Mouse (Mus musculus): ENCODE data around the gene Hoxa6. TPM values are rescaled to one million over a fixed set of nuclear protein-coding genes. Genes with fewer than 3 reads are reported as not detected.

The Hoxa6 gene
- total RNA-seq, 4 experiments from 2014 or later, result not detected

DNA sequence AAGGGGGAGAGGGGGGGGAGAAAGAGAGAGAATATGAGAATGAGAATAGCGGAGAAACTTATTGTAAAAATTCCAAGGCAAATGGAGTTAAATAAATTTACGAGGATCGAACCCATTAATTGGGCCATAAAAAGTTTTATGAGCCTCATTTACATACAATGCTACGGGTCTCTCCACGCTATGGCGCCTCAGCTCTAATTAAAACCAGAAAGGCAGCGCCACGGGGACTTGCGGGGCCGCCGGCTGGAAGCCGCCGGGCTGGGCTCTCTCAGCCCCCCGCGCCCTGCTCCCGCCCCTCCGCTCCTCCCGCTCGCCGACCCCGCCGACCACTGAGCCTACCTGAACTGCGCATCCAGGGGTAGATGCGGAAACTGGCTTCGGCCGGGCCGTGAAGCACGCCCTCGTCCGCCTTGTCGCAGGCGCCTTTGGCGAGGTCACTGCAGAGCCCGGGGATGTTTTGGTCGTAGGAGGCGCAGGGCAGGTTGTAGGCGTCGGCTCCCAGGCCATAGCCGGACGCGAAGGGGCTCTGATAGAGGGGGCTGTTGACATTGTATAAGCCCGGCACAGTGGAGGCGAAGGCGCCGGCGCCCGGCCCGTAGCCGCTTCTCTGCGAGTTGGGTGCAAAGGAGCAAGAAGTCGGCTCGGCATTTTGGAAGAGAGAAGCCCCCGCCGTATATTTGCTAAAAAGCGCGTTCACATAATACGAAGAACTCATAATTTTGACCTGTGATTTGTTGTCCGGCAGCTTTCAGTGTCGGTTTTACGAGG, 8.4 kb upstream of the Hoxa6 start:
- DNase-seq (ENCODE audit: low spot score in 2 of 2), result no peak

GRCm38 (mm10) chr6:52215771-52216535, 7.4 kb upstream of the Hoxa6 start:
- DNase-seq (ENCODE audit: low spot score in 2 of 2), result no peak

- DNase-seq (ENCODE audit: low spot score in 2 of 2), result no peak
Measured at GRCm38 (mm10) chr6:52215070-52215469, 6.5 kb upstream of the Hoxa6 start.

GRCm38 (mm10) chr6:52214271-52214670, 5.7 kb upstream of the Hoxa6 start:
- DNase-seq (ENCODE audit: low spot score in 2 of 2), result no peak

- DNase-seq (ENCODE audit: low spot score in 2 of 2), result no peak
Measured at GRCm38 (mm10) chr6:52213119-52213986, 4.8 kb upstream of the Hoxa6 start, which contains the start of the genes Hoxa3 and Gm28308. Gene Hoxa3 (minus strand): TSS chr6:52213336. Gene Gm28308 (minus strand): TSS chr6:52213339.

DNA sequence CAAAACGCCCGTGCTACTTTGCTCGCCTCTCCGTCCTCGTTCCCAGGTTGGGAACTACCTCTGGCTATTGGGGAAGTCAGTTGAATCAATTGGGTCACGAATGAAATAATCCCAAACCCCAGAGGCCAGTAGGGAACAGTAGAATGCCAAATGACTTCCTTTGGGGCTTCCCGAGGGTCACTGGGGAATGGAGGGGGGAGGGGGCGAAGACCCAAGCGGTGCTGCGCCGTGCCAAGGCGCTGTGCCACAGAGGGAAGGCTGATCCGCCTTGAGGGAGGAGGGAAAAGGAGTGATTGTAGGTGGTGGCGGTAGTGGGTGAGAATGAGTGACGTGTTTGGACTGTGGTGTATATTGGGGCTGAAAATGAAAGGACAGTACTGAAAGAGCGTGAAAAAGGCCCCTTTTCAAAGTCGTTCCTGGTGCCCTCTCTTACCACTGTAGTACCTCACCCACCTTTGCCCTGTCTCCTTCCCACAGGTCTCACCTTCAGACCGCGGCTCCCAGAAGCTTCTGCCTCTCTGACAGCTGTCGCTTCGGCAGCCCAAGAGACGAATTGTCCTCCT, 4.1 kb upstream of the Hoxa6 start:
- DNase-seq (ENCODE audit: low spot score in 2 of 2), result no peak

GRCm38 (mm10) chr6:52211961-52212360, 3.4 kb upstream of the Hoxa6 start:
- DNase-seq (ENCODE audit: low spot score in 2 of 2), result no peak

- DNase-seq (ENCODE audit: low spot score in 2 of 2), result peak in 1 of 2 experiments; percentile 35
Measured at GRCm38 (mm10) chr6:52211170-52211935, 2.8 kb upstream of the Hoxa6 start.

DNA sequence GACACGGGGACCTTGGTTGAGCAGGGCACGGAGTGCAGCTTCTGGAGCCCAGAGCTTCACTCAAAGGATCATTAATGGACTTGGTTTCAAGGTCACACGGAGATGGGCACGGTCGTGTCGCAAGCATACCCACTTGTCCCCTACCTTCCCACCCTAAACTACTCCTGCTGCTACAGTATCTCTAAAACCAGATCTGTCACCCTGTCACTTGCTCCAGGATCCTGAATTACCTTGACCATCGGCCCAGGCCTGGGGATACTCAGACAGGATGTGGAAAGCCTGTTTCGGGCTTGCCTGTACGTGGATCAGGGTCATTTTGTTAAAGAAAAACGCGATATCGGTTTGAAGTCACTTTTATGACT, 1.1 kb upstream of the Hoxa6 start:
- no peak for DNase-seq (ENCODE audit: low spot score in 2 of 2)

DNA sequence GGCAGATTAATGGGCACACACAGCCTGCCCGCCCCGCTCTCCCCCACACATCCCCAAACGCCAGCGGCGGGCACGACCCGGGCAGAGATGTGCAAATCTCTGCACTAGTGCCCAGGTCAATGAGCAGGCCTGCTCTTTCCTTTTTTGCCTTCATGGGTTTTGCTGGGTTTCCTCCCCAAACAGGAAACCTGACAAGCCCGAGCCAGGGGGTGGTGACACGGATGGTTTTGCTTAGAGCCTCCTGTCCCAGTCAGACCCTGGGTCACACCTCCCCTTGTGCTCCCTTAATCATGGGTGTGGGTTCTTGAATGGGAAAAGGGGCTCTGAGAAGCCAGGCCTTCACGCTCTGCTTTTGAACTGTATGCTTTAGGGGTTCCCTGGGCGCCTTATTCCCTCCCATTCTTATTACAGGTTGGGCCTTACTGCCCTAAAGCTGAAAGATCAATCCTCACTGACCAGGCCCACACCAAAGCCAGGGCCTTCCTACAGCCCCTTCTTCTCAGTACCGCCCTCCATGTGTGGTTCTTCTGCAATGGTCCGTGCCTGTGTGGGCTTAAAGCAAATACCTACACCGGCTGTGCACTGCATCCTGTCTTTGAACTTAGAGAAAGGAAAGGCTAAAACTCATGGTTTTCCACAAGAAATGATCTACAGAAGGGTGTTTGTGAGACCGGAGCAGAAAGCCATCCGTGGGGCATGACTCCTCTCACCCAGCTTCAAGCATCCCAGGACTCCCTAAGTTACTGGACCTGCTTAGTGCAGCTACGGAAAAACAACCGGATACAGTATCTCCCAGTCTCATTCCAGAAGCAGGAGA, 554 bp upstream of the Hoxa6 start:
- no peak for DNase-seq (ENCODE audit: low spot score in 2 of 2)

GRCm38 (mm10) chr6:52207684-52207976, 892 bp downstream of the Hoxa6 start:
- no peak for DNase-seq (ENCODE audit: low spot score in 2 of 2)

- DNase-seq (ENCODE audit: low spot score in 2 of 2), result no peak
Measured at GRCm38 (mm10) chr6:52206882-52207683, 1.4 kb downstream of the Hoxa6 start.

DNA sequence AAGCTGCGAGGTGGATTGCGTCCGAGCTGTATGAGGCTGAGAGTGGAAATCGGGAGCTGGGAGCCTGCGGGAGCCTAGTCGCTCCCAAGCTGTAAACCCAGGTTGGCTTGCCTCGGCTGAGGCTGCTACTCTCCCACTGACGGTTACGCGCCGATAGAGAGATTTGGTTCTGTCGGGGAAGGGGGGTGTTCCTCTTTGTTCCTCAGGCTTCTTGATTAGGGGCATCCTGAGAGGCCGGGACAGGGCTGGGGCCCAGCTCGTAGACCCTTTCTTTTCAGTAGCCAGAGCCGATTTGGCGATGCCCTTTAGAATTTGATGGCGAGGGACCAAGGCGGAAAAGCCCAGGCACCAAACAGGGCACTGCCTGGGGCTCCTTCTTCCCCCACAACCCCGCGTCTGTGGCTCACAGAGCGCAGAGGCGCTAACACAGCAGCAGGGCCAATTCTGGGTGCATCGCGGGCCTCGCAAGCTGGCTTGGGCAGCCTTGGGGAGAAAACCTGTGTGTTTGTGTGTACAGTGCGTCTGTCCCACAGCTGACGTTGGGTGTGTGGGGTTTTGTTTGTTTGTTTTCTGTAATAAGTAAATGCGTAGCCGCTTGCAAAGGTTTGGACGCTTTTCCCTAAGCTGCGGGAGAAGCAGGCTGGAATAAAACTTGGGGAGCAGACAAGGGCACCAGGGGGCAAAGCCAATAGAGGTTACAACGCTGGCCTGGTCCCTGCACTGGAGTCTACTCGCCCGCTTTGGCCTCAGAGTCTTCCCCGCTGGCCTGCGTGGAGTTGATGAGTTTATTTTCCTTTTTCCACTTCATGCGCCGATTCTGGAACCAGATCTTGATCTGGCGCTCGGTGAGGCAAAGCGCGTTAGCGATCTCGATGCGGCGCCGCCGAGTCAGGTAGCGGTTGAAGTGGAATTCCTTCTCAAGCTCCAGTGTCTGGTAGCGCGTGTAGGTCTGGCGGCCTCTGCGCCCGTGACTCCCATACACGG, 2.6 kb downstream of the Hoxa6 start:
- no peak for DNase-seq (ENCODE audit: low spot score in 2 of 2)

GRCm38 (mm10) chr6:52205221-52205620, 3.3 kb downstream of the Hoxa6 start:
- no peak for DNase-seq (ENCODE audit: low spot score in 2 of 2)

DNA sequence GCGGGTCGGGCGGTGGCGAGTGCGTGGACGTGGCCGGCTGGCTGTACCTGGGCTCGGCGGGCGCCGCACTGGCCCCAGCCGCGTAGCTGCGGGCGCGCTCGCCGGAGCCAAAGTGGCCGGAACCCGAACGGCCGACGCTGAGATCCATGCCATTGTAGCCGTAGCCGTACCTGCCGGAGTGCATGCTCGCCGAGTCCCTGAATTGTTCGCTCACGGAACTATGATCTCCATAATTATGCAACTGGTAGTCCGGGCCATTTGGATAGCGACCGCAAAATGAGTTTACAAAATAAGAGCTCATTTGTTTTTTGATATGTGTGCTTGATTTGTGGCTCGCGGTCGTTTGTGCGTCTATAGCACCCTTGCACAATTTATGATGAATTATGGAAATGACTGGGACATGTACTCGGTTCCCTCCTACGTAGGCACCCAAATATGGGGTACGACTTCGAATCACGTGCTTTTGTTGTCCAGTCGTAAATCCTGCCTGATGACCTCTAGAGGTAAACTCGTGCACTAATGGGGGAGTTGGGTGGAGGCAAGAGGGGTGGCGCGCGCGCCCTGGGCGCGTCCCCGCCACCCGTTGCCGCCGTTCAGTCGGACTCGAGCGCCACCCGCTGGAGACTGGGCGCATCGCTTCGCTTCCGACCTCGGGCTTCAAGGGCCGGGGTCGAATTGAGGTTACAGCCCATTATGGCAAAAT, 4.3 kb downstream of the Hoxa6 start, which contains the start of gene Hoxa5:
Gene Hoxa5, minus strand, starts transcription at position 538 of the 703 bp plus-strand sequence.
- DNase-seq (ENCODE audit: low spot score in 2 of 2), result no peak

DNA sequence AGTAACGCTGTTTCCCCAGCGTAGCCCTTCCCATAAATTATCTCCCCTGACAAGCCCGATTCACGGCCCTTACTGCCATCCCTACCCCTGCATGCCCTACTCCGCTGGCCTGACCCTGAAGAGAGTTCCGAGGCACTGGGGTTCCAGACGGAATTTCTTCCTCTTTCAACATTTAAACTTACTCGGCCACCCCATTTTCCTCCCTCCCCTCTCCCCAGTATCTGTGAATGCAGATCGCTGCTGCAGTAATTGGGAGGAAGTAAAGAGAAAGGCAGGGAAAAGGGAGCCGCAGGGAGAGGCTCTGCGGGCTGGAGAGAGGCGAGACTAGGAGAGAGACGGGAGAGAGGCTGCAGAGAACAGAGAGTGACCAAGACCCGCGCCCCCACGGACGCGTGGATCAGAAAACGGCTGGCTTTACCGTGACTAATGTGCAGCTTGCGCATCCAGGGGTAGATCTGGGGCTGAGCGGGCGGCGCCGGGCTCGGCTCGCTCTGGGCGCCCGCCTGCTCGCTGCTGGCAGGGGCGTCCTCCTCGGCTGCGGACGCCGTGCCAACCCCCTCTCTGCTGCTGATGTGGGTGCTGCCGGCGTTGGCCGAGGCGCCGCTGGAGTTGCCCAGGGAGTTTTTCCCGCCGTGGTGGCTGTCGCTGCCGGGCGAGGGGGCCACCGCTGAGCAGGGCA, 5.0 kb downstream of the Hoxa6 start:
- no peak for DNase-seq (ENCODE audit: low spot score in 2 of 2)

GRCm38 (mm10) chr6:52203121-52203370, 5.5 kb downstream of the Hoxa6 start:
- DNase-seq (ENCODE audit: low spot score in 2 of 2), result no peak

All from layer of hippocampus, adult 8-10 months (tissue).